Mouse (Mus musculus) cerebellum, postnatal 36 days (tissue): ENCODE results near the gene Tmem233.

Source experiments
- DNase-seq, 2 experiments: peaks; one replicate each; pipeline ENCODE4 v3.0.0; 2021 to 2022; ENCODE audit warnings: mixed read lengths in 2 of 2

Tmem233 gene

DNA sequence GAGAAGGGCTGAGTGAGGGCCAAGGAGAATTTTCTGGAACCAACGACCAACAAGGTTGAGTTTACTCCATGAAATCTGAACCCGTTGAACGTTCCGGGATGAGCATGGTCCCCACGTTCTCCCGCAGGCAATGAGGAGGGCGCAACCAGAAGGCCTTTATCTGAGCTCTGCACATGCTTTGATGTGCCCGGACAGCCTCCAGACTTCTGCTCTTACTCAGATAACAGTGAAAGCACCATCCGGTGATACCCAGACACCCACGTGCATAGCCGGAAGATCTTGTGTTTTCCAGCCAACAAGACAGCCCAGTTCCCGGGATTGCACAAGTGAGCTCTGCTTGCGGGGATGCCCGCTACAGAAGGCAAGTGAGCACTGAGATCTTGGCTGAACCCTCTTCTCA lies 56.5 kb downstream of the Tmem233 start:
- DNase-seq, result no peak

DNA sequence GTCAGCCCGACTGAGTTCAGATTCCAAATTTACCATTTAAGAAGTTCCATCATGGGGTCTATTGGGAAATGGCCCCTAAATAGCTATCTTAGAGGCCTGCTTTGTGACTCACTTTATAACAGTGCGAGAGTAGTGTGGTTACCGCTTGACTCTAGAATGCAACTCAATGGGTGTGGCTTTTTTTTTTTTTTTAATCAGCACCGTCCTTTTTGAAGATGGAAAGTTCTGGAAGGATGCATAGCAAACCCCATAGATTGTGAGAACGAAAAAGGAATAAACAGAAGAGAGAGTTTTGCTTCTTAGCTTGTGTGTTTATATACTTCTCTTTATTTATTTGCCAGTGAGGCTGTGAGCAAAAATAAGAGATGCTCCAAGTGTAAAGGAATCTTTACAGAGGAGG lies 56.9 kb downstream of the Tmem233 start:
- no peak for DNase-seq

DNA sequence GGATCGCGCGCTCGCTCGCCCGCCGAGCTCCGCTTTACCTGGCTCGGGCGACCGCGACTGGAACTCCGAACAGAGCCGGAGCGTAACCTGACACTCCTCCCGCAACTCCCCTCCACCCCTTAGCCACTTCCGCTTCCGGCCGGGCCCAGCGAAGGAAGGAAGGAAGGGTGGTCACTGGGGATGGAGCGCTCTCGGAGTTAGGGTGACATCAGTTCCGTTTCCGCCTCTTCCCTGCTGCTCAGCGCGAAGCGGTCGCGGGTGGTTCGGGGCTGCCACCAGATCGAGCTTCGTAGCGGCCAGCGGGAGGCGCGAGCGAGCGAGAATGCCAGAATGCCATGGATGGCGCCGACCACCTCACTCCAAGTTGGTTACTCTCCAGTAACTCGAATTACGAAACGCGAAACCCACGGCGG lies 58.7 kb downstream of the Tmem233 start, which contains the start of gene Prkab1:
Gene Prkab1, minus strand, starts transcription at position 182 of the 413 bp plus-strand sequence.
- peak; percentile 86 to 89 for DNase-seq

DNA sequence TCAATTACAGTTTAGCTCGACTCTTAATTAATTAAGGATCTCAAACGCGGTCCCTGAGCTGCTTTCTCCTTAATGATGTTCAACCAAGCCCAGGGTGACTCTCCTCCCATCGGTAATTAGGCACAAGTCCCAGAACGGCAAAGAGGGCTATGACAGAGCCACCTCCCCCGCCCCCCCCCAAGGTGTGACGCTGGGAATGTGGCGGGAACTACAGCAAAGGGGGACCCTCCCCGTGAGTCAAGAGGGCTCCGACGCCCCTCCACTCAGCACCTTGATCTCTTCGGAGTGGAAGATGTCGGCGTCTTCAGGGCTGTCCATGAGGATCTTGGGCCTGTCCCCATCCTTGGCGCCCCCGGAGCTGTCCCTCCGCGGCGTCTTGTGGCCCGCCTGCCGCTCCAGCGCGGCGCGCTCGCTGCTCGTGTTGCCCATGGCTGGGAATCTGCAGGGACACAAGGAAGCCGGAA lies 59.2 kb downstream of the Tmem233 start:
- DNase-seq, result no peak

DNA sequence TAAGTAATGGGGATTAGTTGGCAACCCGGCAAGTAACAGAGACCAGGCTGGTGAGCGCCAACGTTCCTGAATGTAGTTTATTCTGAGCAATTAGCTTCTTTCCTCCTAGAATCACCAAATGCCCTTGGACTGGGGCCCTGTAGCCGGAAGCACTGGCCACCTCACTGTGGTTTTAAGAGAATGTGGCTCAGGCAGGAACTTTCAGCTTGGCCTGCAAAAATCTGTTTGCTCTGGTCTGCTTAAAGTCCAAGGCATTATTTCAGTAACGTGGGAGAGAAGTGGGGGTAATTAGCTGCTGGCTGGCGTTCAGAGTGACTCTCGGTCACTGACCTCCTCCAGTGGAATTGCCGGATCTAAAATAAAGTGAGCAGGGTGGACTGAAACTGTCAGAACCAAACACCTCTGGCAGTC lies 59.8 kb downstream of the Tmem233 start:
- DNase-seq, result no peak

DNA sequence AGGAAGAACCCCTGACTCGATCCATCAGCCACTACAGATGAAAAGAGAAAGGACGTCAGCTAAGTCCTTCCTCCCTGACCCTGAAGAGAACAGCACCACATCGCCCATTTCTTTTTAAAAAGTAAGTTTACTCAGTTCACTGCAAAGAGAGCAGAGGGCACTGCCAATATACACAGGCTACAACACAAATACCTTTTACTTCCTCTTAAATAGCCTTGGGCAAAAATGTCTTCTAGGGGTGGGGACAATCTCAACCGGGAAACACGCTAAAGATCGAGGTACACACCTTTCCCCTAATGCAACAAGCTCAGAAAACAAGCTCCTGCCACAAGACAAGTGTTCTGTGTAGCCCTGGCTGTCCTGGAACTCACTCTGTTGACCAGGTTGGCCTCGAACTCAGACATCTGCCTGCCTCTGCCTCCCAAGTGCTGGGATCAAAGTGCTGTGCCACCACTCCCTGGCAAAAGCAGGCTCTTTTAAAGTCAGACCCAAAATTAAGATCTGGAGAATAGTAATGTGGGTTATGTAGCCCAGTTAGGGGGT lies 60.3 kb downstream of the Tmem233 start:
- DNase-seq, result no peak

DNA sequence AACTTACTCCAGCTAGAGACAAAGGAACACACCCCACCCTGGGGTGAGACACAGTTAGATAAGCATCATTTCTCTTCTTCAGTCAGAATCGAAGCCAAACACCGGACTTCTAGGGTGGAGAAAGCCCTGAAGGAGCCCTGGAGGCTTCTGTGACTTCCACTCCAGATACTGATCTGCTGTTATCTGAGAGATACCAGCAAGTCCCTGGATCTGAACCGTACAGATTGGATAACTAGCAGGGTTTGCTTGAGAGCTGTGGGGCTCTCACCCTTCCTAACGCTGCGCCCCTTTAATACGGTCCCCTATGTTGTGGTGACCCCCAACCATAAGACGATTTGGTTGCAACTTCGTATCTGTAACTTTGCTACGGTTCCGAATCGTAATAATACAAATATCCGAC lies 60.9 kb downstream of the Tmem233 start:
- no peak for DNase-seq

DNA sequence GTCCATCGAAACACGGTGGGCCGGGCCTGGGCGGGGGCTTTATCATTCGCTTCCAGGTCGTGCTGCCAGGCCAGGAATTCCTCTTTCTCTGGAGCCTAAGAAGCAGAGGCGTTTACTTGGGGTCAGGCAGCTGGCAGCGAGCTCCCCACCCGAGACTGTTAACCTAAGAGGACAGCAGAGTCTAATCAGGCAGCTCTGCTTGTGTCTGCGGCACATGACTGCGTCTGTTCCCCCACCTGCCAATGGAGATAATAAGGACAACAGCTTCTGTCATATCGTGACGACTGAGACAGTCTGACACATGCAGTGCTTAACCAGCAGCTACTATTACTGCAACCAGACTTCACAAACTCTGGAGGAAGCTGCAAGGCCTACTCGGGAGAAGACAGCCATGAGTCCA lies 61.5 kb downstream of the Tmem233 start:
- DNase-seq, result no peak

DNA sequence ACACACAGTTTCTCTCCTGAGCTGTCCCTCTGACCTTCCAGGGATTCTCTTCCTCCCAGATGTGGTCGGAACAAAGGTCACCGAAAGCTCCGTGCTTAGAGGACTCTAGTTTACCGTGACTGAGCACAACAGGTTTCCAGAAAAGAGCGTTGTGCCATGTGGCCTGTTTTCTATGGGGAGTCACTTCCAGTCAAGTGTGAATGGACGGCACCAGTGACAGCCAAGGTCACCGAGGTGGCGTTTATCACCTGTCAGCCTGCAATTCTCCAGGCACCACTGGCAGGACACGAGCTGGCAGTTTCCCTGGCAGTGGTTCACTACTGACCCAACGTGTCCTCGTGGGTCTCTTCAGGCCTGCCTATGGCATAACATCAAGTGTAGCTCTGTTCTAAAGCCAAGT lies 63.7 kb downstream of the Tmem233 start:
- DNase-seq, result no peak

DNA sequence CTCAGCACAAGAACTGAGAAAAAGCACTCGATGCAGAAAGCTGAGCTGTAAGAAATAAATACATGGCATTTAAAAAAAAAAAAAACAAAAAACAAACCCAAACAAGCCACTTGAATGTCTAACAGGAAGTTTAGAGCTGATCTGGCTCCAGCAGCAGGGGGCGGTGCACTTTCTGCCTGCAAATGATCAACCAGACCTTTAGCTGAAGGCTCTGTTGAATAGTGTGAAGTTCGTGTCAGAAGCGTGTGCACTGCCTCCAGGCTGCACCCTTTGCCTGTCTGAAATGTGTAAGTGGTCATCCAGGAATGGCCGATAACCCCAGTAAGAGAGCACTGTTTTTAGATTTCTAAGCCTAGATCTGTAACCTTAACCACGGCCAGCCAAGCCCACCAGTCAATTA lies 64.3 kb downstream of the Tmem233 start:
- DNase-seq, result no peak

DNA sequence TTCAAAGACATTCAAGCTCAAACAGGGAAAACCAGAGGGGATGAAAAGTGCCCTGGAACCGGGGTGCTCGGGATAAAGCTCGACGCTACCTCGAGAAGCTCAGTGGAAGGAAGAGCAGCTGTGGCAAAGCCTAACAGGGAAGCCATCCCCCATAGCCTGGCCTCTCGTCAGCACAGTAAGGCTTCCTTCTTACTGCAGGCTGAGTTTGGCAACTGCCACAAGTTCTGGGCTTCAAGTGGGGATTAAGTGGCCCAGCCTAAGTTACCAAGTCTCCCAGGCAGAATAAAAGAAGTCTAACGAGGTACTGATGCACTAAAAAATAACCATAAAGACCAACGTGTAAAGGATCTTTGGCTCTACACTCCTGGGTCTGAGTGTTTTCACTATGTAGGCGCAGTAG lies 64.8 kb downstream of the Tmem233 start:
- DNase-seq, result no peak

DNA sequence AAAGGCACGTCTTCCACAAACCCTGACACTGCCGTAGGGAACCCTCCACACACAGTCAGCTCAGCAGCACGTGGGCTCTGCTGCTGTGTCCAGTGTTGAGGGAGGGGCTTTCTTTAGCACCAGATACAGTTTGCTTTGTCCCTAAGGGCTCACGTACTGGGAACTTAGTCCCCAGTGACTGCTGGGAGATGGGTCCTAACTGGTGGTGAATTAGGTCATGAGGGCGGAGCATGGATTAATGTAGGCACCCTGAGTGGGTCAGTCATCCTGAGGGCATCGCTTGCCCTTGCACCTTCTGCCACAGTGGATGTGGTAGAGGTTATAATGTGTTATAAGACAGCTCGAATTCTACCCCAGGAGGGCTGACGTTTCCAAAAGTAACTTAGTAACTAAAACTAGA lies 65.7 kb downstream of the Tmem233 start:
- DNase-seq, result no peak

DNA sequence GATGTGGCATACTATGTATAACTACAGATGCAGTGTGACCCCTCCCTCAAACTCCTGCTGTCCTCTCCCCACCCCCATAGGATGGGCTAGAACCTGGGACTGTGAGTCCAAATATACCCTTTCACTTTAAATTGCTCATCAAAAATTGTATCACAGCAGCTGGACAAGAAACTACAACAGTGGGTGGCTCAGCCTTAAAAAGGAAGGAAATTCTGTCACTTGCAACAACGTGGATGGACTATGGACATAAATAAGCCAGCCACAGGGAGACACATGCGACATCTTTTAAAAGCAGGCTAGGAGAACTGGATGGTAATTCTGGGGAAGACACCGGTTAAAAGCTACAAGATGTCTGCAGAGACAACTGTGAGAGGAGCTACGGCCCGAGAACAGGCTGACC lies 66.5 kb downstream of the Tmem233 start:
- DNase-seq, result no peak

DNA sequence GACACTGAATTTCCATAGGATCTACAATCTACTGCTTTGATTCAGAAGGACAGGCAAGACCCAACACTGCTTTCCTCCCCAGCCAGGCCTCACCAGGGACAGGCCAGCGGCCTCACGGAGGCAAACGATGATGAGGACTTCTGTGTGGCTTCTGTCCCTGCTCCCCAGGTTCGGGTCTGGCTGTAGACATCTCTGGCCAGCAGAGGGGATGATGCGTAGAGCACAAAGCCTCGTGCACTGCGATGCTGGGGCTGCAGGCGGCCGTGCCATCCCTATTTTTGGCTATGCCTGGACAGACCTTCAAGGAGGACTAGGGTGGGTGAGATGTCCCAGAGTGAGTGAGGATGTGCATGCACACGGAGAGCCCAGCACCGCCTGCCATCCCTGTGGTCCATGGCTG lies 68.8 kb downstream of the Tmem233 start:
- no peak for DNase-seq

DNA sequence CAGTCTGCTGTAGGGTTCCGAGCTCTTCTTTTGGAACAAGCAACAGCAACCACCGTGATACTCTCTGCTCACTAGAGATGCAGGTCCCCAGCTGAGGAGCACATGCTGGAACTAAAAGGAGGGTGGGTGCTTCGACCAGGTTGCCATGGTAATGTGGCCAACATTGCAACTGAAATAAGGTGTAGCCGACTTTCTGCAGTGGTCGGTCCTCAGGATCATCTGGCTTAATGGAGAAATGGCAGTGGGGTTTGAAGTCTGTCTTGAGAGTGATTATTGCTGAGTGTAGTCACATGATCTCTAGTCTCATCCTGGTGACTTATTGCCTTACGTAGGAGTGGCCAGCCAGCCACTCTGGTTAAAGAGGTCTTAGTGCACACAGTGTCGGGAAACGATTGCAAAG lies 69.2 kb downstream of the Tmem233 start:
- no peak for DNase-seq

DNA sequence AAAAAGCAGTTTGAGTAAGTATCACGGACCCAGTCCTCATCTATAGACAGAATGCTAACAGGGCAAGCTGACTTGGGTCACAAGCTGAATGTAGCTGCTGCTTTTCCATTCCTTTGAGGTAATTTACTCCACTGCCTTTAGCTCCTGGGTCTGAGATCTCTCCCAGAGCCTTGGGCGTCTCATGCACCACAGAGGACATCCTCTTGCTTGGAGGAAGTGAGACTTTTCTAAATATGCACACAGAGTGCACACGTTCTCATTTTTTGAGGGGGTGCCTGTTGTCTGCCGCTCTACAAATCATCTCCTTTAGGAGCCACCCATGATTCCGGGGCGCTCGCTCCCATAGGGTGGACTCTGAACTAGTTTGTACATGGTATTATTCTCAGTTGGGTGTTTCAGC lies 70.5 kb downstream of the Tmem233 start:
- no peak for DNase-seq

DNA sequence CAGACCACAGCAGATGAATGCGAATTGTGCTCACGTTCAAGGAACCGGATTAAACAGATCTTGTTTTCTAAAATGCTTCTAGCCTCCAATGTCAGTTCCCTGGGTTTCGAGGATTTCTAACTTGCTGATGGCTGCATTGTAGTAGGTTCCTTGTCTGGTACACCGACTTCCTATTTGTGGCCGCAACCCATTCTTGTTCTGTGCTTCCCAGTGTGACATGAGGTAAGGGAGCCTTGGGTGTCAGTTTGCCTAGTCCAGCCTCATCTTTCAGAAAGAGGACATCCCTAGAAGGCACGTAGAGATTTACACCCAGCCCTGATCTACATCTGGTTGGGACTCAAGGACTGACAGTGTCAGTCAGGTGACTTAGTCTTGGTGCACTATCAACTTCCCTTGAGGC lies 71.3 kb downstream of the Tmem233 start:
- DNase-seq, result no peak

DNA sequence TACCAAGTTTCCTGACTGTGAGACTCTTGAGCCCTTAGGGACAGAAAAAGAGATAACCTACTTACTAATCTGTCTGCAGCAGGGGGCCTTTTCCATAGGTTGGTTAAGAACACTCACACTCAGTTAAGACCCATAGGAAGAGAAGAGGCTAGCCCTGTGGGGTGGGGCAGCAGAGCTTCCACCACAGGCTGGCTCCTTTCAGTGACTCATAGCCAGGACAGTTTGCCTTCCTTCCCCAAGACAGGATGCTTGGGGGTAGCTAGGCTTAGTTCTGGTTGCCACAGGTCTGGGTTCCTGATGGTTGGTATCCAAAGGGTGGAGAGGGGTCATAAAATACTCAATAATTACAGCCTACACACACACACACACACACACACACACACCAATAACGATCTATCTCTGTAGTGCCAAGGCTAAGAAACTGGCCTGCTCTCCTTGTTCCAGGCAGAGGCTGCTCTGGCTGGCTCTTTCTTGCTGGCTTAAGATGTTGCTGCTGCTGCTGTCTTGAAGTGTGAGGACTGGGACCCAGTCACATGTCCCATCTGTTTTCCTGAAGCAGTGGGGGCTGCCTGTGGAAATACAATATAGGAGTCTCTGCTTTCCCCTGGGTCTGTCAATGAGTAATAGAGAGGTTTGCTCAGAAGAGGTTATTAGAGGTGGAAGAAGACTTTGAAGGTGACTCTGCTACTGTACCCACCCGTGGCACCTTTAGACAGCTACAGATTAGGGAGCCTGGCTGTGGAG lies 73.0 kb downstream of the Tmem233 start:
- no peak for DNase-seq

DNA sequence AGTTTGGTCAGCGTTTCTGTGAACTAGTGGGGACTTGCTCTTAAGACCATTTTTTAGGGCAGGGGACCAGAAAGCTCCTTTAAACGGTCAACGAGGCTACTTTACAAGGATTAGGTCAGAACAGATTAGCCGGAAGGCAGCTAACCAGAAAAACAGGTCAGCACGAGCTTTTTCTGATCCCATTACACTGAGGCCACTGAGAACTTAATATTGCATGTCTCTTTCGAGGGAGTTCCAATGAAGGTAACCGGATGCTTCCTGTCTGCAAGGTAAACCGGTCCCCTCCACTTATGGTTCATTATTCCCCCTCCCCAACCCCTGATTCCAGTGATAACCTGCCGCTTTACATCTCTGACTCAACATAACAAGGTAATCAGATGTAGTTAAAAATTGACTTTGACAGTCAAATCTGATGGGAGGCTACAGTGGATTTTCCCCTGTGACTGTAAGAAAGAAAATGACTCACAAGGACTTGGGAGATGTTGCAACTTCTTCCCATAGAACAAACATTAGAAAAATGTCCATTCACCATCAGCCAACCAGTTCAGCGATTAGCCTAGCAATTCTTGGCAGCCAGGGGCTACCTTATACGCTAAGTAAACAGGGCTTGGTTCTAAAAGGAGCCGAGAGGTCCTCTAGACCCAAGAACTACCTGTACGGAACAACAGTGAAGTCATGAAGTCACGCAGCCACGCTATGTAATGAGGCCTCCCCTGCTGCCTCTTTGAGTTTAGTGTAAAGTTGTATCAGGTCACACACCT lies 73.8 kb downstream of the Tmem233 start:
- no peak for DNase-seq

DNA sequence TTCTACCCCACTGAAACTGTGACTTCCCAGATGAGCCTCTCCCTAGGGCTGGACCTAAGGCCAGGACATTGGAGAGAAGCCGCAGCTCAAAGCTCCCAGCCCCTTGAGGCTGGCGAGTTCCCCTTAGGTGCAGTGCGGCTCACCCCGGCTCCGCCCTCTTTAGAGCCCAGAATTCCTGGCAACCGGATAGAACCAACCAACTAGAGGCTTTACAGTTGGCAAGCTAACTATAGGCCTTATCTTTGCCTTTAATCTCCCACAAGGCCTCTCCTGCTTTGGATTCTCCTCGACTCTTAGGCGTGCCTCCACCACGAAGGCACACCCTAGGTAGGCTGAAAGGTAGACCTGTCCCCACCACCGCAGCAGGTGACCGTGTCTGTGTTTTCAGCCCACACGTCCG lies 75.3 kb downstream of the Tmem233 start:
- no peak for DNase-seq

DNA sequence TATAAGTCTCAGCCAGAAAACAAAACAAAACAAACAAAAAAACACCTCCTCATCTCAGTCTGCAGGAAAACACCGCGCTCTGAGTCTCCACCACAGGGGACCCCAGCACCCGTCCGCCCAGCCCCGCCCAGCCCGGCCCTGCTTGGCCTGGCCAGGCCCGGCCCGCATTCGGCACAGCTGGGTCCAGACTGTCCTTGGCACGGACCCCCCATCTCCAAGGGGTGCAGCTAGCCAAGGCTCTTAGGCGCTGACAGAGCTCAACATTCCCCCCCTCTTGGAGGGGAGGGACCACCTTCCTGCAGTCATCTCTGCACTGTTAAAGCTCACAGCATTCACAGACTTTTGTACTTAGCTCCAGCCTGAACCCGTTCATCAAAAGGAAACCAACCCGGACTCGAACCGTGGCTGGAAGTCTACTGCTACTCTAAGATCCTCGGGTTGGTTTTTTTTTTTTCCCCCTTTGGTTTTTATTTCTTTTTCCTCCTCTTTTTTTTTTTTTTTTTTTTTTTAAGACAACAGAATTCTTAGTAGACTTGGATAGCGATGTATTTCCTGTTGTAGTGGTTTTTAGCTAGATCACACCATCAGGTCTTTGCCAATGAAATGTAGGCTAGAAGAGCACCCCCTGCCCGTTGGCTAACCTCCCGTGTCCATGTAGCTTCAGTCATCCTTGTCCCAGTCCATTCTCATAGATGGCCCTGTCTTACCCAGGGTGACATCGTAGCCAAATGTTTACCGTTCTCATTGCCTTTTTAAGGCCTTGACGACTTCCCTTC lies 76.5 kb downstream of the Tmem233 start:
- DNase-seq, result peak; percentile 41 to 46

DNA sequence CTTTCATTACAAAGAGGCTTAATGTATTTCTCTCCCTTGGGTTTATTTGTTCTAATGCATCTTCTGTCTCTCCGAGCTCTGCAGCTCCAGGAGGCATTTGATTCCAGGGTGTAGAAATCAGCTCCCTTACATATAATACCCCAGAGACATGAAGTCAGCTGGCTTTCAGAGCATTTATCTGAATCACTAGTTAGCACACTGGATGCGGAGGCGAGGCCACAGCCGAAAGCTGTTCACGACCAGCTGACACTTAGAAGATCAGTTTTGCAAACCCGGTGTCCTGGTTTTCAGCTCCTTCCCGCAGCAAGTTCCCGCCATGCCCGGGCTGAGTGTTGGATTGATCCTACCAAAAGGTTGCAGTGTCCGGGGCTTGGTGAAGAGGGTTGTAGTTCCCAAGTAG lies 78.8 kb downstream of the Tmem233 start:
- no peak for DNase-seq

DNA sequence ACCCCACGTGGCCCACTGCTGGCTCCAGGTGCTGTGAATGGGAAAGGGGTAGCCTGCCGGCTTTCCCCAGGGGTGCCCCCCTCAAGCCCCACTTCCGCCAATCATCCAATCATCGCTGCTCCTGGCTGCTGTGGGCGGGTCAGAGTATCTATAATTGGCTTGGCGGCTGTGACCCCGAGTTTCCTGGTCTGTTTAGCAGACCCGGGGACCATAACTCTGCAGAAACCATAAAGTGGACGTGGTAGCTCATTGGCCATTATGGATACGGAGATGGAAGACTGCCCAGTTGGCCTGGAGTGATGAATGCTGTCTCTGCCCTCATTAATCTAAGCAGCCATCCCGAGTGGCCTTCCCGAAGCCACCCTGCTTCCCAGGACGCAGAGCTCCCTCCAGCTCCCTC lies 79.2 kb downstream of the Tmem233 start:
- DNase-seq, result no peak
